Mouse (Mus musculus): Measurements from ENCODE around the gene Il10.

The Il10 gene

DNA sequence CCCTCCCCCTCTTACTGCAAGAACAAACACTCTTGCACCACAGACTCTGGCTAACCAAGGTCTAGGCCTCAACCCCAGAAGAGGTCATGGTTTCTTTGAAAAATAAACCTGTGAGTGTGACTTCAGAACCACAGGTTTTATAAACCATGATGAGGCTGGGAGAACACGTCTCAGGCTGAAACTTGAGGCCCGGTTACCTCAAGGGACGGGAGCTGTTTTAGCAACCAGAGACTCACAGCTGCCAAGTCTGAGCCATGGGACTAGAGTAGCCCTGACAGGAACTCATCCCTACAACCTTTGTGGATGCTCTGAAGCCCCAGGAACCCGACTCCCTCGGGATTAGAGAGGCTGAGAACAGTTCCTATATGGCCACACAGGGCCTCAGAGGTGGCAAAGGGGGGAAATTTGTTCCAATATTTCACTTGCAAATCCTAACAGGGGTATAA is 29.7 kb downstream of the Il10 start:
- no peak for DNase-seq (ENCODE audit: low spot score)

DNA sequence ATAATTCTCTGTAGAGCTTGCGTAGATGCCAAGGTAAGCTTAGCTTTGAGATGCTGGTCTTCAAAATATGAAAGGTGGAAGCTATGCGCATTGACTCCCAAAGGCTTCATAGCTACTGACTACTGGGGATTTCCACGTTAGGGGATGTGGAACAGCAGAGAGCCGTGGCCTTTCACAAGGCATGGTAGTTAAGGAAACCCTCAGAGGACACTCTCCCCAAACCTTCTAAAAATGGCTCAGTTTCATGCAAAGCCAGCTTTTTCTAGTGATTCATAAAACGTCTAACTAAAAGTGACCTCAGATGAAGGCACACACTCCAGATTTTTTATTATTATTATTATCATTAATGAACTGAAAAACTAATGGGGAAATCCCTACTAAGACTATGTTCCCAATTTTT is 30.4 kb downstream of the Il10 start:
- no peak for DNase-seq (ENCODE audit: low spot score)

DNA sequence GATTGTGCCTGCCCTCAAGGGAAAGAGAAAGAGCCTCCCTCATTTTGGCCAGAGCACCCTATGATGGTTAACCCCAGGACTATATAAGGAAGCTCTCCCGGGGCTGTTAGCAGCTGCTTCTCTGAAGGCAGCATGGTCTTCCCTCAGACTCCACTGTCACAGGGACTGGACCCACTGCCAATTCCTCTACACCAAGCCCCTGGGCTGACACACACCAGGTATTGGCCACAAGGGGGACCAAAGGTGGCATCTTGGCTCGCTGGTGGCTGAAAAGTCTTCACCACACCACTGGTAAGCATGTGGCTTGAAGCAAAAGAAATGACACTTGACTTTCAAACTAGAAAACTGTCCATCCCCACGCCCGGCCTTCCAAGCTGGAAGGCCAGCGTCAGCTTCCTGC is 31.0 kb downstream of the Il10 start:
- DNase-seq (ENCODE audit: low spot score), result no peak

DNA sequence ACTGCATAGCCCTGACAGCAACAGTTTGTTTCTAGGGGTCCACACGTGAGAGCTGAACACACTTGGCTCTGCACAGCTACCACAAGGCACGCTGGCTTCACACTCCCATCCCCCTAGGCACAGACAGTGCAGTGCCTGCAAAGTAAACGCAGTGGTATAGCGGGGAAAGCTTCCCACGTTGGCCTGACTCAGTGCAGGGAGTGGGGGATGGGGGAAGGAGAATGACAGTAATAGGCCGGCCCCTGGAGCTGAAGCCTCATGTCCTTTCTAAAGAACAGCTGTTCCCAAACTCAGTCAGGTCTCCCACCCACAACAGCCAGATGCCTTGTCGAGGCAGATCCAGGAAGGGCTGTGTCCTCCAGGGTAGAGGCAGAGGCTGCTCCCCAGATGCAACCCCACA is 31.4 kb downstream of the Il10 start:
- no peak for DNase-seq (ENCODE audit: low spot score)

DNA sequence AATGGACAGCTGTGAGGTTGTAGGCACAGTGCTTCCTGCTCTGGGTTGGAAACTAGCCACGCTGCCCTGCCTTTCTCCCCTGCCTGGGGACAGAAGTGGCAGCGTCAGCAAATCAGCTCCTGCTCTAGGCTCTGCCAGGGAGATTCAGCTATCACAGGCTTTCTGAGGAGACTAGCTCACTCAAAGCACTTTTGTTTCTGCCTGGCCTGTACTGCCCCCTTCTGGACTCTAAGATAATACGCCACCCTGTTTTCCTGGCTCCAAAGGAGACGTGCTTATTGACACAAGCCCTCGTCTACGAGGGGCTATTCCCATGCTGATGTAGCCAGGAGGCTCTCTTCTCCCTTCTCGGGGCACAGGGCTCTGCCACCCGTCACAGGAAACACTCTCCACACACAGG is 33.6 kb downstream of the Il10 start:
- DNase-seq (ENCODE audit: low spot score), result no peak

DNA sequence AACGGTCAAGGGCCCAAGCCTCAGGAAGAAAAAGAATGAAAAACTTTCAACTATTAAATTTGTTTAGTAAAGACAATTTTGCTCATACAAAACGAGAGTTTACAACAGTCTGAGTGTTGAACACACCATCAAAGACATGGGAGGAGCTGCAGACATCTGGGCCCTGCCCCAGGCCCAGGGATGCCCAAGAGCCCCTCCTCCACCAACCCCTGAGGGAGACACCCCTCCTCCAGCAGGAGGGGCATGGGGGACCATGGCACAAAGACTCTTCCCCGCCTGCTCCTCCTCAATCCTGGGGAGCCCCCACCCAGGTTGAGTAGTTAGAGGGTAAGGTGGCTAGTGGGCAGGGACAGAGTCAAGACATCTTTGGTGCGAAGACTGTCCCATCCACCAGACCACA is 34.0 kb downstream of the Il10 start:
- DNase-seq (ENCODE audit: low spot score), result no peak

DNA sequence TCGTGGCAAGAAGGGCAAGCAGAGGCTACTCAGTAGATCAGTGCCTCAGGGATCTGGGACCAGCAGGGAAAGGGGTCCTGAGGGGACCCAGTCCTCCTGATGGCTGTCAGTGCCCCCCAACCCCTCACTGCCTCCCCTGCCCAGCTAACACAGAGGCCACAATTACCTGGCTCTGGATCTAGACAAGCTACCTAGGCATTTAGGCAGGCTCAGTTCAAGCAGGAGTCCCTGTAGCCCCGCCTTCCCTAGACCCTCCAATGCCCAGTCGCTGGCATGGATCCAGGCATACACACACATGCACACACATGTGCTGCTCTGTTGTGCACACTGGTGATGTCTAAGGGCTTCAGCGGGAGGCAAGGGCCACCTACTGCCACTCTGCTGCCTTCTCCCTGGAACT is 34.6 kb downstream of the Il10 start:
- no peak for DNase-seq (ENCODE audit: low spot score)

DNA sequence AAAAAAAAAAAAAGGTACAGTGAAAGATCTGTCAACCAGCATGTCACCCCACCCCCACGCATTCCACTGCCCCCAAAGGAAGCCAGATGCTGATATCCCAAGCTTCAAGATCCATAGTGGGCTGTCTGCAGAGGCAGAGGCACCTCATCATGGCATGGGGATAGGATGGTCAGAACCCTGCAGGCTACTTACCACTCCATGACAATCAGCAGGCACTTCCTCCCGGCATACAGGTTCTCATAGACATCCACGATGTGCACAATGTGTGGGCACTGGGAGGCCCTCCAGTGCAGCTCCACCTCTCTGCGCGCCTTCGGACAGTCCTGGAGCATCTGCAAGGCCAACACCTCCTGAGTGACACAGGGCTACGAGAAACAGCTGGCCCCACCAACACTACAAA is 38.8 kb downstream of the Il10 start:
- no peak for DNase-seq (ENCODE audit: low spot score)

DNA sequence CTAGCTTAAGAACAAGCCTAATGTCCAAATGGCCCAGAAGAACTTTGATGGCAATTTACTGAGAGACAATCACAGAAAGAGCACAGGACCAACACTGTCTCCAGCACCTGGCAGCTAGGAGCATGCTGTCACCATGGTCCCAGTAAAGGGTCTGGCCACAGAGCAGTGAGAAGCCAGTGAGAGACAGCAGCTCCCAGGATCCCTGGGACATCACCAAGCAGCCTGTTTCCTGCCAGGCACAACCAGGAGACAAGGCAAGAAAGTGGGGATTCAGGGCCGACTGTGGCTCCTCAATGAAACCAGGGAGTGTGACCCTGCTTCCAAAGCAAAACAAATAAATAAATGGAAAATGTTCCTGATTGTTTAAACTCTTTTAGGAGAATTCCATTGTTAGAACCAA is 39.8 kb downstream of the Il10 start:
- DNase-seq (ENCODE audit: low spot score), result no peak

DNA sequence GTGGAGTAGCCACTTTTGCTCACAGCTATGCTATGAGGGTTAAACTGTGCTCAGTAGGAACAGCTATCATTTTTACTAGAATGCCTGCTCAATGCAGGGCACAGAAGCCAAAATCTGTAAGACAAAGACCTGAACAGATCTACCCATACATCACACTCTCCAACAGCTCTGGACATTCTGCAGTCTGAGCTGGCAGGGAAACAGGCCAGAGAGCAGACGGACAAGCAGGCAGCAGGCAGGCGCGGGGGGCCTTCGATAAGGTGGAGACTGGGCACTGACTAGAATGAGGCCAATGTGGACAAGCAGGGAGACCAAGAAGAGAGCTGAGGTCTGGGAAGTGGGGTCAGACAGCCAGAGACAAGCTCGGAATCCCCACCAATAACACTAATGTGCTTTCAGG is 40.2 kb downstream of the Il10 start:
- DNase-seq (ENCODE audit: low spot score), result no peak

DNA sequence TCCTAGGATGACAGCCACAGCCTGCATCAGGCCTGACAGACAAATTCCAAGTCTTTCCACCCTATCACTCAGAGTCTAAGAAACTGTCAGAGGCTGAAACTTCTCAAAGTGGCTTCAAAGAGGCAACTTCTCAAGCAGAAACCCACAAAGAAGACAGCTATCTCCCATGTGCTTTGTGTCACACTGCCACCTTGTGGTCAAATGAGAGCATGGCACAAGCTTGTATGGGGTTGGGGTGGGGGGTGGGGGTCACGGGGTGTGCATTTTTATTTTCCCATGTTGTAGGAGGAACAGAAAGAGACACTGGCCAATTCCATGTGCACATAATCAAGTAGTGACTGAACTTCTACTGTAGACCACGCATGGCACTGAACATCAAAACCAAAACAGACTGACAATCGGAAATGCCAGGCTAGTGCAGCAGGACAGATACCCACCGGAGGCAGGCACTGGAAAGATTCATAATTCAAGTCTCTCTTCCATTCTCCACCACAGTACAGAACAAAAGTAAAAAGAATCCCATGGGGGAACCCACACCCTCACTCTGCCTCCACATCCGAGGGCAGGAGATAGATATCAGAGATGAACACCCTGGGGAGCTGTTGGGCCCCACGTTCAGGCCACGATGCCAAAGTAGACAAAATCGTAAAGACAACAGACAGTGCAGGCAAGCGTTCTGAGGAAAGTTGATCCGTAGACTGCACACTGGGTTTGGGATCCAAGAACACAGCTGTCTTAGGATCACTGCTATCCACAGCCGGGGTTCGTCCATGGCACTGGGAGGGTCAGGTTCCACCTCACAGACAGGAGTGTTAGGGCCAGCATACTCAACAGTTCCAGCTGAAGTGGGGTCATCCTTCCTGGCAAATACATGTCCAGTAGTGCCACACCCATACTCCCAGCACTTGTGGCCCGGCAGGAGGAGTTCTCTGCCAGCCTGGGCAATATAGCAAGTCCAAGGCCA is 40.9 kb downstream of the Il10 start:
- no peak for DNase-seq (ENCODE audit: low spot score)

DNA sequence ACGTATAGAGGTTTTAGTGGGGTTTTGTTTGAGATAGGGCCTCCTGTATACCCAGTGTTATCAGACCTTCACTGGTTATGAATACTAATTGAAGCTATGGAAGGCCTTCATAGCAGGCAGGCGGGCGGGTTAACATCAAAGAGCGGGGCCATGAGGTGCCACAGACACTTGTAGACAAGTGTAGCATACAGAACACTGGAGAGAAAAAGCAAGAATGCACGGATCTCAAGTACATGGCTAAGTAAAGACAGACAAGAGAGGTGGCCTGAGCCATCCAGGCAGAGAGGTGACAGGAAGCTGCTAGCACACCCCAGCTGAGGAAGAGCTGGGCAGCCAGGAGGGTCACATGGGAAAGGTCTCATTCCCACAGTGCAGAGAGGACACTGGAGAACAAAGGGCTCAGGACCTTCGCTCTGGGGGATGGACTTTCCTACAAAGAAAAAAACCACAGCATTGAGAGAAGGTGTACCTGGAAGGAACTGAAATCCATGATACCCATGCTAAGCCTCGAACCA is 42.2 kb downstream of the Il10 start:
- no peak for DNase-seq (ENCODE audit: low spot score)

DNA sequence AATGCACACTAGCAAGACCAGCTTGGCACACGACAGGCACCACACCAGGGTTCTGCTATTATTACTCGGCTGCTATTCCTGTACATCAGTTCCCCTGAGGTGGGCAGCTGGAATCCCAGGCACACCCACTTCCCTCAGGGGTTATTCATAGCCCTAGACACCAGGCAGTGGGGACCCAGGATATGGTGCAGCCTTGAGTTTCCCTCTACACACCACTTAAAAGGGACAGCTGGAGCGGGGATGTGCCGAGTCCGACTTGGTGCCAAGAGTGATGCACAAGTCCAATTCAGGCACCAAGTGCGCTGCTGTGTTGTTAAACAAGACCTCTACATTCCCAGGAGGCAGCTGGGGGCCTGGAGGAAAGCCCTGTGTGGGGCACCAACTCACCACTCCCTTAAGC is 43.2 kb downstream of the Il10 start:
- no peak for DNase-seq (ENCODE audit: low spot score)

DNA sequence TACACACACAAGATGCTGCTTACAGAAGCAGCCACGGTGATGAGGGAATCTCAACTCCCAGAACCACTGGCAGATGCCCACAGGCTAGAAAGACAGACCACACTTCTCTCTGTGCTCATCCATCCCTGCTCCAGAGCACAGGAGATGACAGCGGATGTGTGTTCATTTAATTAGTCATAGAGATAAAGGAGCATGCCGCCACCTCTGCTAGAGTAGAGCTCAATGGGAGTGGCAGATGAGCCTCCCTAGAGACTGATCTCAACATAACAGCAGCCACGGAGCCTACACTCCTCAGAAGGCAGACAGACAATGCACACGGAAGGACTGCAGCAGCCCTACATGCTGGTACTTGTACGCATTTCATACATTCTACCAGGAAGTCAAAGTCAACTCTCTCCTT is 44.6 kb downstream of the Il10 start:
- no peak for DNase-seq (ENCODE audit: low spot score)

DNA sequence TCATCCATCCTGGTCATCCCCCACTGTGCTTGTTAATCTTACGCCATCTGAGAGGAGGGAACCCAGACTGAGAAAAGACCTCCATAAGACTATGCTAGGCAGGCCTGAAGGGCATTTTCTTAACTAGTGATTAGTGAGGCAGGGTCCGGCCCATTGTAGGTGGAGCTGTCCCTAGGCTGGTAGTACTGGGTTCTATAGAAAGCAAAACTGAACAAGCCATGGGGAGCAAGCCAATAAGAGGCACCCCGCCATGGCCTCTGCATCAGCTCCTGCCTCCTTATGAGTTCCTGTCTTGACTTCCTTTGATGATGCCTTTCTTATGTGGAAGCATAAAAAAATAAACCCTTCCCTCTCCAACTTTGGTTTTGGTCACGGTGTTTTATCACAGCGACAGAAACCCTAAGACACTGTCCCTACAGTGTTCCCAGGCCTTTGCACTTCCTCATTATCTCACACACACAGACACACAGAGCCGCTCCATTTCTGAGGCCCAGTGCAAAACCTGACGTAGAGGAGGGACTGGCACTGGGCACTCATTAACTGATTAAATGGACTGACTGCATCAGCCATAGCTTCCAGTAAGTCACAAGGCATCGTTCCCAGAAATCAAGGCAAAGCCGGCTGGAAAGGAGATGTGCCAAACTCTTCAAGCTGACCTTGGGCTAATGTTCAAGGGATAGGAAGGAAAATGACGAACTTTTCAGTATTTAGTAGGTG is 48.5 kb downstream of the Il10 start:
- DNase-seq (ENCODE audit: low spot score), result no peak

DNA sequence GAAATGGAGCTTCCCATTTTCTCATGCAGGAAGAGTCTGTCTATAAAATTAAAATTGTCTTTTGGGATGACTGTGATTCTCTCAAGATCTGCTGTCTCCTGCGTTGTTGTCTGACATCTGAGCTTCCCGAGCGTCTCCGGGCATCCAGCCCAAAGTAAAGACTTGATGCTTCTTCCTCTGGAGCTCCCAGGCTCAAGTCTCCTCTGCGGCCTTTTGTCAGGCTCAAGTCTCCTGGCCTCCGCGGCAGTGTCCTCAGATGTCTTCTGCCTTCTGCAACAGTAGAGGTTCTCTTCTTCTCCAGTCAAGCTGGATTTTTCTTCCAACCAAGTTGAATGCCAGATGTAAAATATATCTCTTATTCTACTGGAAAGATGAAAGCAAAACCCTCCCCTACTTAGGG is 49.4 kb downstream of the Il10 start:
- DNase-seq (ENCODE audit: low spot score), result no peak

DNA sequence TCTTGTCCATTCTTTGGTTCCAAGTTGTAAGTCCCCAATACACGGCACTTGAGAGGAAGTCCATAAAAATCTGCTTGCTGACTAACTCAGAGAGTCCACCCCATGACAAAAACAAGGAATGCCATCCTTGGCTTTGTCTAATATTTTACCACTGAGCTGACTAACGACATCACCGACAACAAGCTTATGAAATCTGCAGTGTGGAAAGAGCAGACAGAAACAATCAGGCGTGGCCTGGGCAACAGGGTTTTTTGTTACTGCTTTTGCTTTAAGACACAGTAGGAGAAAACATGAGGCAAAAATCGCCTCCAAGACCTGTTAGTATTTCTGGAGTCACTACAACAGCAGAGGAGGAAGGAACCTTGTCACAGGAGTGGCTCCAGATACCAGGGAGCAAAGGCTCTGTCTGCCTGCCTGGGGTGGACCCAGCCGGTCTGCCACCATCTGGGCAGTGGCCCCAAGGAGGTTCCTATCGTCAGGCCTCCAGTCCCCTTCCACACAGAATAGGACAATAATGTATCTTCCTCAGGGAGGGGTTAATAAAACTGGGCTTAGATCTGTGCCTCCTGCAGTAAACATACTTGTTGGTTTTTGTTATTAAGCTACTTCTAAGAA is 52.8 kb downstream of the Il10 start:
- no peak for DNase-seq (ENCODE audit: low spot score)

DNA sequence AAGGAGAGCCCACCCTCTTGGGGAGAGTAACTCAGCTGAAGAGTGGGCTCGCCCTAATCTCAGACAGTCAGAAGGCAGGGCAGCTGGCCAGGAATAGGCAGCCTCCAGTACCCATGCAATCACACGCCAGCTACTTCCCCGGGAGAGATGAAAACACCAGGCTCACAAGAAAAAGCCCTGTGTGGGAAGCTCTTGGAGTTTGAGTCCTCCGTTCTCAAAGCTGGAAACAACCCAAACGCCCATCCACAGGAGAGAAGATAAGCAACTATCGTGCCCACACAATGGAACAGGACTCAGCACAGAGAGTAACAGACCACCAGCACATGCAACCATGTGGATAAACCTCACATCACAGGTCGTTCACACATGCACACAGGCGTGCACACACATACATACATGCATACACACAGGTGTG is 54.9 kb downstream of the Il10 start:
- DNase-seq (ENCODE audit: low spot score), result no peak

Data from urinary bladder, postnatal 10 days (tissue).